Mouse (Mus musculus): ENCODE measurements at regions not wholly inside any gene's neighbourhood (a gene's known extent, or its start where the extent isn't known, plus 50 kb on each side); places are given as distances from the start of the nearest gene placed in this dataset.

GRCm38 (mm10) chr13:101278127-101278526 lies 444.9 kb upstream of the Slc30a5 start:
- Histone ChIP-seq H3K9ac (ENCODE audit: low read depth, low read length) (no peak overlapping the region), H3K4me3 (ENCODE audit: low read depth, low read length) (no peak overlapping the region), H3K4me2 (ENCODE audit: low read depth, low read length) (no peak overlapping the region), H3K27ac (replicated peaks; ENCODE audit: low read depth, low read length) (no peak overlapping the region), H3K4me1 (ENCODE audit: control insufficient read depth, insufficient read depth, low read length) (peaks cover 14% of the 10 kb centered on the region), H3K9me3 (ENCODE audit: control insufficient read depth, low read length) (peaks cover 8% of the 10 kb centered on the region; the same call in 1 of the 2 replicates), H3K36me3 (ENCODE audit: control insufficient read depth, insufficient read depth, low read length) (no peaks in the 10 kb centered on the region), H3K27me3 (replicated peaks; ENCODE audit: control insufficient read depth, insufficient read depth, low read length) (no peaks in the 10 kb centered on the region)
- WGBS, result 50% methylated on average over 1 of the region's 1 CpGs
- DNase-seq (ENCODE audit: low spot score) (peak; percentile 5), ATAC-seq (ENCODE audit: low read depth) (no peak)

DNA sequence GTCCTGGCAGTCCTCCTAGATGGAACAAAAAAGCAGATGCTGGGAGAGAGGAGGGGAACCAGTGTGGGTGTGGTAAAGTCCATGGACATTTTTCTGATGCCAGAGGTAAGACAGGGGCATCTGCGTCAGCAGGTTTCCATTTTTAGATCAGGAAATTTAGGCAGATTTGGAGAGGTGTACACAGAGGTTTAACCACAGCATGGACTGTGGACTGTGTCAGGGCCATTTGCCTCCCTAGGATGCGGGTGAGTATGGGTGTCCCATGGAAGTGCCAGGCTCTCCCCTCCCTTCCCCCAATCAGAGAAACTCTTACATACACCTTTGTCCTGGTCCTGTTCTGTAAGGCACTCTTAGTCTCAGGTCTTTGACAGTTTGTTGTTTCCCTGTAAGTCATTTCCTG lies 443.5 kb upstream of the Slc30a5 start:
- Histone ChIP-seq H3K4me1 (ENCODE audit: control insufficient read depth, insufficient read depth, low read length) (peaks cover 14% of the 10 kb centered on the region), H3K36me3 (ENCODE audit: control insufficient read depth, insufficient read depth, low read length) (no peaks in the 10 kb centered on the region), H3K9me3 (ENCODE audit: control insufficient read depth, low read length) (peaks cover 8% of the 10 kb centered on the region; the same call in 1 of the 2 replicates), H3K4me3 (ENCODE audit: low read depth, low read length) (no peak overlapping the region), H3K27ac (replicated peaks; ENCODE audit: low read depth, low read length) (no peak overlapping the region), H3K4me2 (ENCODE audit: low read depth, low read length) (no peak overlapping the region), H3K9ac (ENCODE audit: low read depth, low read length) (no peak overlapping the region), H3K27me3 (replicated peaks; ENCODE audit: control insufficient read depth, insufficient read depth, low read length) (no peaks in the 10 kb centered on the region)
- no peak for DNase-seq (ENCODE audit: low spot score)
- no peak for ATAC-seq (ENCODE audit: low read depth)
- 83% methylated on average over 2 of the region's 2 CpGs for WGBS

GRCm38 (mm10) chr13:101274470-101275141 lies 441.4 kb upstream of the Slc30a5 start:
- Histone ChIP-seq H3K4me1 (ENCODE audit: control insufficient read depth, insufficient read depth, low read length) (peaks cover 14% of the 10 kb centered on the region), H3K27ac (replicated peaks; ENCODE audit: low read depth, low read length) (no peak overlapping the region), H3K36me3 (ENCODE audit: control insufficient read depth, insufficient read depth, low read length) (no peaks in the 10 kb centered on the region), H3K27me3 (replicated peaks; ENCODE audit: control insufficient read depth, insufficient read depth, low read length) (no peaks in the 10 kb centered on the region), H3K9me3 (ENCODE audit: control insufficient read depth, low read length) (peaks cover 8% of the 10 kb centered on the region; the same call in 1 of the 2 replicates), H3K4me2 (ENCODE audit: low read depth, low read length) (no peak overlapping the region), H3K9ac (ENCODE audit: low read depth, low read length) (no peak overlapping the region), H3K4me3 (ENCODE audit: low read depth, low read length) (no peak overlapping the region)
- WGBS, result 53% methylated on average over 7 of the region's 7 CpGs
- ATAC-seq (ENCODE audit: low read depth) (no peak), DNase-seq (ENCODE audit: low spot score) (peak; percentile 22)

DNA sequence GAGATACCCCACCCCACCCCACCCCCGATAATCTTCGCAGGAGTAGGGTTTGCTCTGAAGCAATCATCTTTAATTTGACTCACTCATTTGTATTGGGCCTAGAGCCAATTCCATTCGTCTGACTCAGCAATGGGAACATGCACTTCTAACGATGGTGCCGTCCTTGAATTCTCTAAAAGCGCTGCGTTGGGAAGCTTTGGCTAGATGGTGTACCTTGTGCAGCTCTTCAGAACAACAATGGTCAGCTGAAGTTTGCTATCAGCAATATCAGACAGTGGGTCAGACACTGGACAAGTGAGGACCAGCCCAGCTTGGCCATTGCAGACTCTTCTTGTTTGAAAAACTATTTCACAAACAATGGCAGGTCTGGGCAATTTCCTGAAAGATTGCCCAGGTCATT lies 440.1 kb upstream of the Slc30a5 start:
- 70% methylated on average over 7 of the region's 7 CpGs for WGBS
- Histone ChIP-seq H3K36me3 (ENCODE audit: control insufficient read depth, insufficient read depth, low read length) (no peaks in the 10 kb centered on the region), H3K4me3 (ENCODE audit: low read depth, low read length) (no peak overlapping the region), H3K27ac (replicated peaks; ENCODE audit: low read depth, low read length) (no peak overlapping the region), H3K9ac (ENCODE audit: low read depth, low read length) (no peak overlapping the region), H3K9me3 (ENCODE audit: control insufficient read depth, low read length) (no peaks in the 10 kb centered on the region), H3K4me1 (ENCODE audit: control insufficient read depth, insufficient read depth, low read length) (peaks cover 14% of the 10 kb centered on the region), H3K27me3 (replicated peaks; ENCODE audit: control insufficient read depth, insufficient read depth, low read length) (no peaks in the 10 kb centered on the region), H3K4me2 (ENCODE audit: low read depth, low read length) (no peak overlapping the region)
- ATAC-seq (ENCODE audit: low read depth) (no peak), DNase-seq (ENCODE audit: low spot score) (peak; percentile 11)

DNA sequence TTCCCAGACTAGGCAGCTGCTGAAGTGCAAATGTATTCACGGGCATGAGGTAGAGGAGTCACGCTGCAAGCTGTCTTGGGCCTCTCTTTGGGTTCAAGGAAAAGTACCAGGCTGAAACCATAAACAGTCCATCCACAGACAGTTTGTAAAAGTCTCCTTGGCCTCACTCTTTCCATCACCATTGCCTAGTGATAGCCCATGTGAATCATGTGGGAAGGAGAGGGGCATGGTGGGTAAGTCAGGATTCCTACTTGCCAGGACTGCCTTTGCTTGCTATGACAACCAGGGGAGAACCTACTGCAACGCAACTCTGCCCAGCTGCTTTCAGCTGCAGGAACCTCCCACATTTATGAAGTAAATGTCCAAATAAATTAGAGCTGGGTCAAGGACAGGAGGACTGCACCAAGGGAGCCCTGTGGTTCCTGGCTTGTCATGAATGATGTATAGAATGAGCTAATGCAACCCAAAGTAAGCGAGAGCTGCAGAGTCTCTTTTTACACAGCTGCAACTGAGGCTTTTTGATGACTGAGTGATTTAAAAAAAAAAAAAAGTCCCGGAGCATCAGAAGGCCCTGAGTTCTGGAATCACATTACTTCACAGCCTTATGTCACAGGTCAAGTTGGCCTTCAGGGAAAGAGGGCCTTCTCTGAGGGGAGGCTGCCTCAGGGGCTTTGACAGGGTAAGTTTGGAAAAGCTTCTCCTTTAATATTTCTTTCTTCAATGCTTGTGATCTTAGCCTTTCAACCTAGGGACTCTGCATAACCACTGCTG lies 420.7 kb upstream of the Slc30a5 start:
- ATAC-seq (ENCODE audit: low read depth), result no peak
- H3K27me3 ChIP-seq (replicated peaks; ENCODE audit: control insufficient read depth, insufficient read depth, low read length), result no peaks in the 10 kb centered on the region
- no peaks in the 10 kb centered on the region for H3K4me1 ChIP-seq (ENCODE audit: control insufficient read depth, insufficient read depth, low read length)
- H3K4me2 ChIP-seq (ENCODE audit: low read depth, low read length), result no peak overlapping the region
- H3K9ac ChIP-seq (ENCODE audit: low read depth, low read length), result no peak overlapping the region
- 44% methylated on average over 5 of the region's 5 CpGs for WGBS
- H3K4me3 ChIP-seq (ENCODE audit: low read depth, low read length), result no peak overlapping the region
- H3K27ac ChIP-seq (replicated peaks; ENCODE audit: low read depth, low read length), result no peak overlapping the region
- no peaks in the 10 kb centered on the region for H3K36me3 ChIP-seq (ENCODE audit: control insufficient read depth, insufficient read depth, low read length)
- no peaks in the 10 kb centered on the region for H3K9me3 ChIP-seq (ENCODE audit: control insufficient read depth, low read length)
- no peak for DNase-seq (ENCODE audit: low spot score)

- Histone ChIP-seq H3K9ac (ENCODE audit: low read depth, low read length) (no peak overlapping the region), H3K27me3 (replicated peaks; ENCODE audit: control insufficient read depth, insufficient read depth, low read length) (no peaks in the 10 kb centered on the region), H3K4me3 (ENCODE audit: low read depth, low read length) (no peak overlapping the region), H3K4me1 (ENCODE audit: control insufficient read depth, insufficient read depth, low read length) (no peaks in the 10 kb centered on the region), H3K4me2 (ENCODE audit: low read depth, low read length) (no peak overlapping the region), H3K9me3 (ENCODE audit: control insufficient read depth, low read length) (no peaks in the 10 kb centered on the region), H3K27ac (replicated peaks; ENCODE audit: low read depth, low read length) (no peak overlapping the region), H3K36me3 (ENCODE audit: control insufficient read depth, insufficient read depth, low read length) (no peaks in the 10 kb centered on the region)
- DNase-seq (ENCODE audit: low spot score) (no peak), ATAC-seq (ENCODE audit: low read depth) (no peak)
- 91% methylated on average over 5 of the region's 5 CpGs for WGBS
Measured at GRCm38 (mm10) chr13:101249369-101249768, 416.1 kb upstream of the Slc30a5 start.

DNA sequence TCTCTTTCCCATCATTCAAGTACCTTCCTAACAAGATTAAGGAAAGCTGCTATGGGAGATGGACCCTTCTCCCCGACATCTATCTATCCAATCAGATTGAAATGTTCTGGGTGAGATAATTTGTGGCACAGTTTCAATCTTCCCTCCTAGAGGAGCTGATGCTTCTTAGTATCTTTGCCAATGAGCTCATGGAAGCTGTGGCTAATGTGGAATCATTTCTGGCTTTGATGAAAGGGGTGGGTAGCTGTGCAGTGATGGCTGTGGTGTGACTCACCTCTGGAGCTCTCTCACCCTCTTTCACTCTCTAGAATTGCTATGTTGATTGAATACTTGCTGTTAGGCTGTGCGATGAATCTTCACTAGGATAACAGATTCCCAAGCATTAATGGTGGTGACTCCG lies 411.1 kb upstream of the Slc30a5 start:
- Histone ChIP-seq H3K4me3 (ENCODE audit: low read depth, low read length) (no peak overlapping the region), H3K4me1 (ENCODE audit: control insufficient read depth, insufficient read depth, low read length) (no peaks in the 10 kb centered on the region), H3K27ac (replicated peaks; ENCODE audit: low read depth, low read length) (no peak overlapping the region), H3K27me3 (replicated peaks; ENCODE audit: control insufficient read depth, insufficient read depth, low read length) (no peaks in the 10 kb centered on the region), H3K4me2 (ENCODE audit: low read depth, low read length) (no peak overlapping the region), H3K9me3 (ENCODE audit: control insufficient read depth, low read length) (no peaks in the 10 kb centered on the region), H3K36me3 (ENCODE audit: control insufficient read depth, insufficient read depth, low read length) (no peaks in the 10 kb centered on the region), H3K9ac (ENCODE audit: low read depth, low read length) (no peak overlapping the region)
- ATAC-seq (ENCODE audit: low read depth), result no peak
- DNase-seq (ENCODE audit: low spot score), result no peak
- 83% methylated on average over 3 of the region's 3 CpGs for WGBS

- Histone ChIP-seq H3K4me3 (ENCODE audit: low read depth, low read length) (no peak overlapping the region), H3K27ac (replicated peaks; ENCODE audit: low read depth, low read length) (no peak overlapping the region), H3K9ac (ENCODE audit: low read depth, low read length) (no peak overlapping the region), H3K4me1 (ENCODE audit: control insufficient read depth, insufficient read depth, low read length) (peaks cover 3% of the 10 kb centered on the region), H3K27me3 (replicated peaks; ENCODE audit: control insufficient read depth, insufficient read depth, low read length) (no peaks in the 10 kb centered on the region), H3K4me2 (ENCODE audit: low read depth, low read length) (no peak overlapping the region), H3K36me3 (ENCODE audit: control insufficient read depth, insufficient read depth, low read length) (no peaks in the 10 kb centered on the region), H3K9me3 (ENCODE audit: control insufficient read depth, low read length) (no peaks in the 10 kb centered on the region)
- ATAC-seq (ENCODE audit: low read depth) (no peak), DNase-seq (ENCODE audit: low spot score) (no peak)
Measured at GRCm38 (mm10) chr13:101238860-101239259, 405.6 kb upstream of the Slc30a5 start.
